Mouse (Mus musculus) embryo, embryonic 9.5 days (tissue): Measurements from ENCODE around the gene Gm20721.
"Not testable (repeated sequence)": the region's sequence is repeated elsewhere in the genome, so short reads cannot be mapped to it uniquely, and the experiment has no call there.

ENCODE experiments used
- DNase-seq: peaks from one replicate; pipeline ENCODE4 v3.0.0-alpha.2; 2017; ENCODE audit errors: extremely low spot score

Gene Gm20721

GRCm38 (mm10) chr2:174329663-174330615 lies 16.6 kb downstream of the Gm20721 start:
- peak; percentile 91 for DNase-seq

- no peak for DNase-seq
These were observed 17.4 kb downstream of the Gm20721 start for GRCm38 (mm10) chr2:174328926-174329662.

GRCm38 (mm10) chr2:174328358-174328905 lies 18.1 kb downstream of the Gm20721 start:
- no peak for DNase-seq

GRCm38 (mm10) chr2:174327295-174327981 lies 19.1 kb downstream of the Gm20721 start:
- DNase-seq = peak; percentile 77

- no peak for DNase-seq
These were observed 20.0 kb downstream of the Gm20721 start for GRCm38 (mm10) chr2:174326481-174326880.

GRCm38 (mm10) chr2:174325989-174326388 lies 20.5 kb downstream of the Gm20721 start:
- DNase-seq = no peak

- DNase-seq = no peak
These were observed 29.9 kb downstream of the Gm20721 start for GRCm38 (mm10) chr2:174316661-174317060.

- DNase-seq = not testable (repeated sequence)
These were observed 31.1 kb downstream of the Gm20721 start for GRCm38 (mm10) chr2:174315445-174315844.

- no peak for DNase-seq
These were observed 33.9 kb downstream of the Gm20721 start for GRCm38 (mm10) chr2:174312661-174313060.

- DNase-seq = peak; percentile 78
These were observed 34.3 kb downstream of the Gm20721 start for GRCm38 (mm10) chr2:174312118-174312647.

- no peak for DNase-seq
These were observed 34.9 kb downstream of the Gm20721 start for GRCm38 (mm10) chr2:174311613-174312012.

- peak; percentile 74 for DNase-seq
These were observed 35.5 kb downstream of the Gm20721 start for GRCm38 (mm10) chr2:174310913-174311514.

GRCm38 (mm10) chr2:174307903-174308302 lies 38.6 kb downstream of the Gm20721 start:
- DNase-seq = no peak

- peak; percentile 87 for DNase-seq
These were observed 40.9 kb downstream of the Gm20721 start for GRCm38 (mm10) chr2:174305646-174306045.

- DNase-seq = no peak
These were observed 44.0 kb downstream of the Gm20721 start for GRCm38 (mm10) chr2:174302526-174302925.

- no peak for DNase-seq
These were observed 45.8 kb downstream of the Gm20721 start for GRCm38 (mm10) chr2:174300666-174301065.

GRCm38 (mm10) chr2:174300186-174300585 lies 46.3 kb downstream of the Gm20721 start:
- DNase-seq = no peak

GRCm38 (mm10) chr2:174299771-174300160 lies 46.7 kb downstream of the Gm20721 start:
- DNase-seq = no peak

GRCm38 (mm10) chr2:174299091-174299770 lies 47.3 kb downstream of the Gm20721 start:
- no peak for DNase-seq

GRCm38 (mm10) chr2:174298471-174298870 lies 48.0 kb downstream of the Gm20721 start:
- no peak for DNase-seq
